Mouse (Mus musculus) liver, embryonic 15.5 days (tissue): Measurements from ENCODE around the gene Trp53bp1. TPM values are rescaled to one million over a fixed set of nuclear protein-coding genes. Genes with fewer than 3 reads are reported as not detected.

ENCODE experiments used
- ATAC-seq: fragments of 200-750 bp; cut with Nextera tagmentation; 2 replicates; pipeline ENCODE4 v1.8.0; 2017; ENCODE audit warnings: moderate number of reproducible peaks, mild to moderate bottlenecking, moderate library complexity; ENCODE audit not compliant: insufficient read depth
- H3K27ac ChIP-seq: fragments of 300-500 bp; sonication (generic); replicated peaks from 2 replicates; pipeline ENCODE4 v1.5.1; 2015; ENCODE audit warnings: mild to moderate bottlenecking, inconsistent platforms
- H3K27me3 ChIP-seq: fragments of 300-500 bp; sonication (generic); 2 replicates; pipeline ENCODE4 v1.6.1; 2015; ENCODE audit warnings: mild to moderate bottlenecking, inconsistent platforms
- H3K36me3 ChIP-seq: fragments of 300-500 bp; sonication (generic); replicated peaks from 2 replicates; pipeline ENCODE4 v1.6.1; 2015; ENCODE audit warnings: moderate library complexity, mild to moderate bottlenecking, inconsistent platforms
- H3K4me1 ChIP-seq: fragments of 300-500 bp; sonication (generic); replicated peaks from 2 replicates; pipeline ENCODE4 v1.6.1; 2015; ENCODE audit warnings: inconsistent platforms
- H3K4me2 ChIP-seq: fragments of 300-500 bp; sonication (generic); 2 replicates; pipeline ENCODE4 v1.6.1; 2015; ENCODE audit warnings: moderate library complexity, mild to moderate bottlenecking, inconsistent platforms
- H3K4me3 ChIP-seq: fragments of 300-500 bp; sonication (generic); replicated peaks from 2 replicates; pipeline ENCODE4 v1.5.1; 2015; ENCODE audit warnings: mild to moderate bottlenecking, inconsistent platforms
- H3K9ac ChIP-seq: fragments of 300-500 bp; sonication (generic); 2 replicates; pipeline ENCODE4 v1.6.1; 2015; ENCODE audit warnings: moderate library complexity, mild to moderate bottlenecking, inconsistent platforms
- H3K9me3 ChIP-seq: fragments of 300-500 bp; sonication (generic); replicated peaks from 2 replicates; pipeline ENCODE4 v1.6.1; 2016; ENCODE audit warnings: inconsistent platforms
- WGBS: fragments of 180-500 bp; shearing (Covaris S2); methylation state at CpG from one replicate; pipeline ENCODE4 v1.1.7; 2015; ENCODE audit warnings: mixed read lengths; ENCODE audit not compliant: insufficient replicate concordance; 5-methylcytosine and 5-hydroxymethylcytosine counted together
- polyA plus RNA-seq: library from polyadenylated mRNA; unstranded; fragments of >200 nt; fragmentation: Nextera tagmentation; extraction: Ambion mirVana; gene quantifications from 2 replicates; pipeline ENCODE4 v1.2.1, GENCODE M21; 2015

Gene Trp53bp1
- polyA plus RNA-seq, result 20.5 and 20.9 TPM in 2 replicates

- peak; percentile 97 for ATAC-seq
- Histone ChIP-seq H3K4me1 (peaks cover 19% of the 10 kb centered on the region), H3K27ac (no peak within 1 kb of the TSS; the same call in 1 of the 2 replicates), H3K27me3 (0 out of 2 replicates have a peak, but pooled peaks cover 2% of the 10 kb centered on the region), H3K9me3 (no peaks in the 10 kb centered on the region), H3K36me3 (no peaks in the 10 kb centered on the region), H3K9ac (peak within 1 kb of the TSS; percentile 69), H3K4me2 (peak within 1 kb of the TSS; percentile 87), H3K4me3 (peak within 1 kb of the TSS; percentile 78)
- 1% methylated on average over 37 of the region's 37 CpGs for WGBS
These were observed at the start of gene Trp53bp1 for GRCm38 (mm10) chr2:121271236-121271927. TSS of gene Trp53bp1 (minus strand) at chr2:121271407.

- 39% methylated on average over 8 of the region's 8 CpGs for WGBS
- no peak overlapping the region for H3K27ac ChIP-seq
- no peak overlapping the region for H3K4me2 ChIP-seq
- no peaks in the 10 kb centered on the region for H3K9me3 ChIP-seq
- no peaks in the 10 kb centered on the region for H3K4me1 ChIP-seq
- no peak overlapping the region for H3K9ac ChIP-seq
- no peak overlapping the region for H3K4me3 ChIP-seq
- H3K27me3 ChIP-seq, result no peaks in the 10 kb centered on the region
- no peaks in the 10 kb centered on the region for H3K36me3 ChIP-seq
- no peak for ATAC-seq
These were observed 45.1 kb upstream of the Trp53bp1 start for GRCm38 (mm10) chr2:121316278-121316677.

- Histone ChIP-seq H3K27me3 (peaks cover 42% of the 10 kb centered on the region), H3K4me3 (no peak overlapping the region), H3K4me1 (no peaks in the 10 kb centered on the region), H3K4me2 (peak overlapping the region; percentile 23), H3K9ac (no peak overlapping the region), H3K27ac (no peak overlapping the region), H3K36me3 (no peaks in the 10 kb centered on the region), H3K9me3 (no peaks in the 10 kb centered on the region)
- no peak for ATAC-seq
- WGBS, result 12% methylated on average over 5 of the region's 5 CpGs
These were observed 37.8 kb upstream of the Trp53bp1 start for GRCm38 (mm10) chr2:121308997-121309416.

GRCm38 (mm10) chr2:121300036-121300435, 28.8 kb upstream of the Trp53bp1 start:
- Histone ChIP-seq H3K27me3 (peaks cover 98% of the 10 kb centered on the region), H3K9ac (no peak overlapping the region), H3K27ac (no peak overlapping the region), H3K36me3 (no peaks in the 10 kb centered on the region), H3K4me2 (no peak overlapping the region), H3K4me3 (no peak overlapping the region), H3K4me1 (0 out of 2 replicates have a peak, but pooled peaks cover 8% of the 10 kb centered on the region), H3K9me3 (no peaks in the 10 kb centered on the region)
- no peak for ATAC-seq
- WGBS, result 65% methylated on average over 10 of the region's 10 CpGs

- H3K36me3 ChIP-seq, result no peaks in the 10 kb centered on the region
- peaks cover 98% of the 10 kb centered on the region for H3K27me3 ChIP-seq
- no peak overlapping the region for H3K27ac ChIP-seq
- H3K4me1 ChIP-seq, result 0 out of 2 replicates have a peak, but pooled peaks cover 8% of the 10 kb centered on the region
- H3K4me2 ChIP-seq, result no peak overlapping the region
- no peak overlapping the region for H3K9ac ChIP-seq
- 77% methylated on average over 17 of the region's 17 CpGs for WGBS
- ATAC-seq, result no peak
- no peaks in the 10 kb centered on the region for H3K9me3 ChIP-seq
- no peak overlapping the region for H3K4me3 ChIP-seq
These were observed 28.3 kb upstream of the Trp53bp1 start for GRCm38 (mm10) chr2:121299471-121299870.

- Histone ChIP-seq H3K4me2 (no peak overlapping the region), H3K27me3 (peaks cover 100% of the 10 kb centered on the region), H3K27ac (no peak overlapping the region), H3K4me1 (peaks cover 14% of the 10 kb centered on the region; the same call in 1 of the 2 replicates), H3K9ac (no peak overlapping the region), H3K4me3 (no peak overlapping the region), H3K36me3 (no peaks in the 10 kb centered on the region), H3K9me3 (no peaks in the 10 kb centered on the region)
- ATAC-seq, result no peak
- 8% methylated on average over 8 of the region's 8 CpGs for WGBS
These were observed 26.9 kb upstream of the Trp53bp1 start for GRCm38 (mm10) chr2:121298131-121298530.

- ATAC-seq, result no peak
- no peak overlapping the region for H3K4me2 ChIP-seq
These were observed 26.5 kb upstream of the Trp53bp1 start for GRCm38 (mm10) chr2:121297701-121298100.

GRCm38 (mm10) chr2:121296754-121297231, 25.6 kb upstream of the Trp53bp1 start:
- Histone ChIP-seq H3K9ac (no peak overlapping the region), H3K4me1 (peaks cover 14% of the 10 kb centered on the region; the same call in 1 of the 2 replicates), H3K27me3 (peaks cover 100% of the 10 kb centered on the region), H3K9me3 (no peaks in the 10 kb centered on the region), H3K36me3 (no peaks in the 10 kb centered on the region), H3K4me3 (no peak overlapping the region), H3K4me2 (no peak overlapping the region), H3K27ac (no peak overlapping the region)
- ATAC-seq, result no peak
- WGBS, result 12% methylated on average over 6 of the region's 6 CpGs

More at GRCm38 (mm10) chr2:121297701-121298100, 26.5 kb upstream of the Trp53bp1 start:
- Histone ChIP-seq H3K9ac (no peak overlapping the region), H3K4me1 (peaks cover 14% of the 10 kb centered on the region; the same call in 1 of the 2 replicates), H3K4me3 (no peak overlapping the region), H3K36me3 (no peaks in the 10 kb centered on the region), H3K9me3 (no peaks in the 10 kb centered on the region), H3K27ac (no peak overlapping the region), H3K27me3 (peaks cover 100% of the 10 kb centered on the region)
- WGBS, result 7% methylated on average over 9 of the region's 9 CpGs

GRCm38 (mm10) chr2:121295608-121296571, 24.7 kb upstream of the Trp53bp1 start:
- peaks cover 14% of the 10 kb centered on the region; the same call in 1 of the 2 replicates for H3K4me1 ChIP-seq
- H3K9ac ChIP-seq, result no peak overlapping the region
- H3K9me3 ChIP-seq, result no peaks in the 10 kb centered on the region
- ATAC-seq, result no peak
- peaks cover 100% of the 10 kb centered on the region for H3K27me3 ChIP-seq
- peak overlapping the region; percentile 4 for H3K4me3 ChIP-seq
- no peaks in the 10 kb centered on the region for H3K36me3 ChIP-seq
- H3K4me2 ChIP-seq, result peak overlapping the region; percentile 23; the same call in 1 of the 2 replicates
- WGBS, result under 1% methylated on average over 15 of the region's 15 CpGs
- no peak overlapping the region for H3K27ac ChIP-seq

- H3K27ac ChIP-seq, result no peak overlapping the region
- peaks cover 17% of the 10 kb centered on the region for H3K4me1 ChIP-seq
- H3K36me3 ChIP-seq, result no peaks in the 10 kb centered on the region
- H3K9me3 ChIP-seq, result no peaks in the 10 kb centered on the region
- H3K27me3 ChIP-seq, result peaks cover 100% of the 10 kb centered on the region
- no peak for ATAC-seq
- H3K9ac ChIP-seq, result no peak overlapping the region
- no peak overlapping the region for H3K4me3 ChIP-seq
- 3% methylated on average over 18 of the region's 18 CpGs for WGBS
- no peak overlapping the region for H3K4me2 ChIP-seq
These were observed 23.8 kb upstream of the Trp53bp1 start for GRCm38 (mm10) chr2:121294753-121295607.
